Mouse (Mus musculus) brain, embryonic 14.5 days (tissue): ENCODE results near the gene Gadd45a.

ENCODE experiments used
- CTCF ChIP-seq: fragments of 200-500 bp; IDR thresholded peaks from 2 replicates; pipeline ENCODE4 v1.5.1; 2012; ENCODE audit warnings: inconsistent platforms, mild to moderate bottlenecking, moderate library complexity, borderline replicate concordance; ENCODE audit not compliant: insufficient read depth, insufficient read length; ENCODE audit errors: extremely low read depth
- POLR2A ChIP-seq: fragments of 200-500 bp; IDR thresholded peaks from 2 replicates; pipeline ENCODE4 v1.6.1; 2012; ENCODE audit warnings: mild to moderate bottlenecking, inconsistent platforms, borderline replicate concordance; ENCODE audit not compliant: poor library complexity, insufficient read depth, insufficient read length, severe bottlenecking; ENCODE audit errors: extremely low read depth

- TF ChIP-seq POLR2A (no peak), CTCF (no peak)
Observed at GRCm38 (mm10) chr6:67050063-67050462, 12.8 kb upstream of the Gadd45a start.
